Mouse (Mus musculus) lung, embryonic 15.5 days (tissue): Measurements from ENCODE around the gene Polr2h. TPM values are rescaled to one million over a fixed set of nuclear protein-coding genes. Genes with fewer than 3 reads are reported as not detected.

Experiments
- ATAC-seq: fragments of 200-750 bp; cut with Nextera tagmentation; 2 replicates; pipeline ENCODE4 v1.8.0; 2017; ENCODE audit warnings: moderate number of reproducible peaks, borderline replicate concordance; ENCODE audit not compliant: low FRiP score, low TSS enrichment; ENCODE audit errors: extremely low read depth
- H3K27ac ChIP-seq: fragments of 300-500 bp; sonication (generic); 2 replicates; pipeline ENCODE4 v1.5.1; 2015; ENCODE audit warnings: moderate library complexity, mild to moderate bottlenecking, inconsistent platforms
- H3K27me3 ChIP-seq: fragments of 300-500 bp; sonication (generic); 2 replicates; pipeline ENCODE4 v1.6.1; 2015; ENCODE audit warnings: inconsistent platforms
- H3K36me3 ChIP-seq: fragments of 300-500 bp; sonication (generic); 2 replicates; pipeline ENCODE4 v1.6.1; 2015; ENCODE audit warnings: inconsistent platforms
- H3K4me1 ChIP-seq: fragments of 300-500 bp; sonication (generic); 2 replicates; pipeline ENCODE4 v1.6.1; 2015; ENCODE audit warnings: inconsistent platforms
- H3K4me2 ChIP-seq: fragments of 300-500 bp; sonication (generic); 2 replicates; pipeline ENCODE4 v1.6.1; 2015; ENCODE audit warnings: inconsistent platforms, mild to moderate bottlenecking, moderate library complexity
- H3K4me3 ChIP-seq: fragments of 300-500 bp; sonication (generic); 2 replicates; pipeline ENCODE4 v1.5.1; 2015; ENCODE audit warnings: mild to moderate bottlenecking, inconsistent platforms
- H3K9ac ChIP-seq: fragments of 300-500 bp; sonication (generic); 2 replicates; pipeline ENCODE4 v1.6.1; 2015; ENCODE audit warnings: inconsistent platforms
- H3K9me3 ChIP-seq: fragments of 300-500 bp; sonication (generic); 2 replicates; pipeline ENCODE4 v1.6.1; 2016; ENCODE audit warnings: inconsistent platforms
- WGBS: fragments of 180-500 bp; shearing (Covaris S2); methylation state at CpG from one replicate; pipeline ENCODE4 v1.1.7; 2015; 5-methylcytosine and 5-hydroxymethylcytosine counted together
- polyA plus RNA-seq: library from polyadenylated mRNA; unstranded; fragments of >200 nt; fragmentation: Nextera tagmentation; extraction: Ambion mirVana; gene quantifications from 2 replicates; pipeline ENCODE4 v1.2.1, GENCODE M21; 2015

Gene Polr2h
- polyA plus RNA-seq, 1 experiment from 2014 or later: 86.6 TPM

- Histone ChIP-seq H3K27me3 (no peaks in the 10 kb centered on the region), H3K4me1 (peaks cover 29% of the 10 kb centered on the region), H3K9ac (no peak overlapping the region), H3K27ac (no peak overlapping the region), H3K4me3 (no peak overlapping the region), H3K9me3 (no peaks in the 10 kb centered on the region), H3K4me2 (no peak overlapping the region), H3K36me3 (peaks cover 62% of the 10 kb centered on the region)
- 83% methylated on average over 3 of the region's 3 CpGs for WGBS
- ATAC-seq: no peak
These were observed 26.7 kb upstream of the Polr2h start for GRCm38 (mm10) chr16:20690774-20691173.

GRCm38 (mm10) chr16:20691617-20692016, 25.8 kb upstream of the Polr2h start:
- no peak overlapping the region for H3K4me3 ChIP-seq
- no peak for ATAC-seq
- no peaks in the 10 kb centered on the region for H3K27me3 ChIP-seq
- peaks cover 54% of the 10 kb centered on the region for H3K36me3 ChIP-seq
- H3K4me2 ChIP-seq: no peak overlapping the region
- 71% methylated on average over 1 of the region's 1 CpGs for WGBS
- H3K9ac ChIP-seq: no peak overlapping the region
- H3K27ac ChIP-seq: no peak overlapping the region
- no peaks in the 10 kb centered on the region for H3K9me3 ChIP-seq
- peaks cover 36% of the 10 kb centered on the region for H3K4me1 ChIP-seq

- peaks cover 46% of the 10 kb centered on the region for H3K36me3 ChIP-seq
These were observed 25.1 kb upstream of the Polr2h start for GRCm38 (mm10) chr16:20692241-20692965.

GRCm38 (mm10) chr16:20693111-20693701, 24.3 kb upstream of the Polr2h start, which contains the start of gene Fam131a:
Gene Fam131a, plus strand, starts transcription at chr16:20693241.
- Histone ChIP-seq H3K4me1 (peaks cover 36% of the 10 kb centered on the region), H3K9ac (peak within 1 kb of the TSS; percentile 70), H3K27ac (peak within 1 kb of the TSS; percentile 85), H3K27me3 (no peaks in the 10 kb centered on the region), H3K4me2 (peak within 1 kb of the TSS; percentile 95), H3K36me3 (peaks cover 38% of the 10 kb centered on the region), H3K9me3 (no peaks in the 10 kb centered on the region), H3K4me3 (peak within 1 kb of the TSS; percentile 67)
- WGBS: under 1% methylated on average over 35 of the region's 37 CpGs
- peak; percentile 93 for ATAC-seq

More at GRCm38 (mm10) chr16:20692241-20692965, 25.1 kb upstream of the Polr2h start:
- Histone ChIP-seq H3K4me3 (peak overlapping the region; percentile 67; the same call in 1 of the 2 replicates), H3K9me3 (no peaks in the 10 kb centered on the region), H3K4me1 (peaks cover 36% of the 10 kb centered on the region), H3K4me2 (peak overlapping the region; percentile 95), H3K9ac (no peak overlapping the region), H3K27me3 (no peaks in the 10 kb centered on the region), H3K27ac (0 out of 2 replicates have a peak overlapping the region, but pooled peaks have one; percentile 7)
- ATAC-seq: no peak
- 44% methylated on average over 16 of the region's 16 CpGs for WGBS

DNA sequence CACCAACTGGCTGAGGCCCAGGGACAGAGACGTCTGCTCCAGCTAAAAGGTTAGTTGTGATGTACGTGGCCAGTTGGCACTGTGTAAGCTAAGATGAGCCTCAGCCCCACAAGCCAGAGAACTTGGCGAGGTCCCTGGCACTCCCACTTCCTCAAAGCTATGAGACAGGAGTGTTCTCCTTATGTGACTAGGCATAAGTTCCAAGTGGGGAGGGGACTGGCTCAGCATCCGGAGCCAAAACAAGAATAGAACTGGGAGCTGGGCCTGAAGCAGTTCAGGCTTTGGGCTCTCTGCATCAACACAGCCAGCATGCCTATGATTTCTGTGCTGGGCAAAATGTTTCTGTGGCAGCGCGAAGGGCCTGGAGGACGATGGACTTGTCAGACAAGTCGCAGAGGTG, 22.7 kb upstream of the Polr2h start:
- peak overlapping the region; percentile 53; the same call in 1 of the 2 replicates for H3K4me2 ChIP-seq
- H3K9me3 ChIP-seq: no peaks in the 10 kb centered on the region
- H3K4me1 ChIP-seq: peaks cover 36% of the 10 kb centered on the region
- H3K27ac ChIP-seq: peak overlapping the region; percentile 26; the same call in 1 of the 2 replicates
- peaks cover 23% of the 10 kb centered on the region for H3K36me3 ChIP-seq
- ATAC-seq: no peak
- H3K27me3 ChIP-seq: no peaks in the 10 kb centered on the region
- H3K9ac ChIP-seq: no peak overlapping the region
- no peak overlapping the region; the same call in 1 of the 2 replicates for H3K4me3 ChIP-seq
- 67% methylated on average over 8 of the region's 8 CpGs for WGBS

DNA sequence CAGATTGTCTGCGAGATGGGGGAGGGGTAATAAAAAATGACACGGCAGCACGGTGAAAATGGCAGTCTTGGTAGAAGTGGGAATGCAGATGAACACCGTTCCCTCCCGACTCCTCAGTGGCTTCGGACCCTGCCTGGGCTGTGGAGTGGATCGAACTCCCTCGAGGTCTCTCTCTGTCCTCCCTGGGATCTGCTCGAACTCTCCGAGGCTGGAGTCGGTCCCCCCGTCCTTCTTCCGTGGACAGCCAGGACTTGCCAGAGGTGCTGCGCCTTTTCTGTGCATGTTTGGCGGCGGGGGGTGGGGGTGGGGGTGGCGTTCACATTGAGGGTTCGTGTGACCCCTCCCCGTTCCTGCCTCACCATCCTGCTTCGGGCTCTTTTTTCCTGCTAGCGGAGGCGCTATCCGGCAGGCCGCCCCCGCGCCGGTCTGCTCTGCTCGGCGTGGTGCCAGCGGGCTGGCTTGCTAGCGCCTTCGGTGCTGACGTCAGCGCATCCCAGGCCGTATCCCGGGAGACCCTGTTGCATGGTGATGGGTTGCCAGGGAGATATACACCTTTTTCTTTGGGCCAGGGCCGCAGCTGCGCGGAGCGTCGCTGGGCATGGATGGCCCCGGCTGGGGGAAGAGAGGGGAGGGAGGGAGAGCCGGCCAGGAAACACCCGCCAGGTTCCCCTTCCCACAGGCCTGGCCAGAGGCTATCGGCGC, 21.7 kb upstream of the Polr2h start:
- Histone ChIP-seq H3K4me3 (peak overlapping the region; percentile 28), H3K4me1 (peaks cover 36% of the 10 kb centered on the region), H3K36me3 (peaks cover 14% of the 10 kb centered on the region; the same call in 1 of the 2 replicates), H3K9ac (peak overlapping the region; percentile 14; the same call in 1 of the 2 replicates), H3K27me3 (no peaks in the 10 kb centered on the region), H3K4me2 (peak overlapping the region; percentile 53), H3K9me3 (no peaks in the 10 kb centered on the region), H3K27ac (no peak overlapping the region)
- peak; percentile 32; the same call in 1 of the 2 replicates for ATAC-seq
- 3% methylated on average over 46 of the region's 46 CpGs for WGBS

DNA sequence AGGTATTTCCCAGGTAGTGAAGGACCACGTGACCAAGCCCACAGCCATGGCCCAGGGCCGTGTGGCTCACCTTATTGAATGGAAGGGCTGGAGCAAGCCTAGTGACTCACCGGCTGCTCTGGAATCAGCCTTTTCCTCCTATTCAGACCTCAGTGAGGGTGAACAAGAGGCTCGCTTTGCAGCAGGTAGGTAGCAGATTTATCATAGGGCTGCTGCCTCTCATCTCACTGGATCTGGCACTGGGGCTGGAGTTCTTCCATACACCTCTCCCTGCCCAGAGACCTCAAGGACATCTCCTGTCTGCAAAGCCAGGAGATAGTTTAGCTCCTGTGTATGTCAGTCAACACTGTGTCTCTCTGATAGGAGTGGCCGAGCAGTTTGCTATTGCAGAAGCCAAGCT, 18.2 kb upstream of the Polr2h start:
- H3K27me3 ChIP-seq: no peaks in the 10 kb centered on the region
- H3K9ac ChIP-seq: no peak overlapping the region
- no peak overlapping the region for H3K4me3 ChIP-seq
- peaks cover 33% of the 10 kb centered on the region for H3K4me1 ChIP-seq
- H3K27ac ChIP-seq: no peak overlapping the region
- no peak for ATAC-seq
- no peaks in the 10 kb centered on the region for H3K9me3 ChIP-seq
- H3K4me2 ChIP-seq: no peak overlapping the region
- 77% methylated on average over 5 of the region's 5 CpGs for WGBS
- H3K36me3 ChIP-seq: no peaks in the 10 kb centered on the region

DNA sequence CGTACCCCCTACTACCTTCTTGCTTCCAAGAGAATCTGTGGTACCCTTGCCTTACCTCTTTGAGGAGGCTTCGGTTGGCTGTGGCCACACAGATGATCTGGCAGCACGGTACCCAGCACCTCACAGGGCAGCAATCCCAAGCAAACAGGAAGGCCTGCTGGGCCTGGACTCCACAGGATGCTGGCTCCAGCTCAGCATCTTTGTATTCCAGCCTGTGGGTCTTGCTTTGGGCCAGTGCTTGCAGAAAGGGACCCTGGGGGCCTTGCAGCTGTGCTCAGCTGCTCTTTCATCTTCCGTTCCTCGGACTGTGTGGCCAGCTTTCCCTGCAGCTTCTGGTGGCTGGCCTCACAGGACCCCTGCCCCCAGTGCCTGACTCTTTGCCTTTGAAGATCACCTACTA, 17.4 kb upstream of the Polr2h start:
- Histone ChIP-seq H3K36me3 (no peaks in the 10 kb centered on the region), H3K9ac (no peak overlapping the region), H3K4me1 (peaks cover 30% of the 10 kb centered on the region), H3K27ac (no peak overlapping the region), H3K4me2 (no peak overlapping the region), H3K4me3 (no peak overlapping the region), H3K9me3 (no peaks in the 10 kb centered on the region), H3K27me3 (no peaks in the 10 kb centered on the region)
- no peak for ATAC-seq
- WGBS: 60% methylated on average over 5 of the region's 5 CpGs

DNA sequence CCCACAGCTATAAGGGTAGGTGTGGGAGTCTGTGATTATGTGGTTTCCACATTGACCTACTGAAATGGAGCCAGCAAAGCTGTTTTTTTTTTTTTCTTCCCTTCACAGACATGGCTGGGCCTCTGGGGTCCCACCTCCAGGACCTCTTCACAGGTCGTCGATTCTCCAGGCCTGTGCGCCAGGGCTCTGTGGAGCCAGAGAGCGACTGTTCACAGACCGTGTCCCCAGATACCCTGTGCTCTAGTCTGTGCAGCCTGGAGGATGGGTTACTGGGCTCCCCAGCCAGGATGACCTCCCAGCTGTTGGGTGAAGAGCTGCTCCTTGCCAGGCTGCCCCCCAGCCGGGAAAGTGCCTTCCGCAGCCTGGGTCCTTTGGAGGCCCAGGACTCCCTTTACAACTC, 16.1 kb upstream of the Polr2h start:
- Histone ChIP-seq H3K4me3 (no peak overlapping the region), H3K9ac (no peak overlapping the region), H3K27me3 (no peaks in the 10 kb centered on the region), H3K4me1 (peaks cover 17% of the 10 kb centered on the region), H3K4me2 (no peak overlapping the region), H3K36me3 (no peaks in the 10 kb centered on the region), H3K9me3 (no peaks in the 10 kb centered on the region), H3K27ac (no peak overlapping the region)
- ATAC-seq: no peak
- 55% methylated on average over 7 of the region's 7 CpGs for WGBS

DNA sequence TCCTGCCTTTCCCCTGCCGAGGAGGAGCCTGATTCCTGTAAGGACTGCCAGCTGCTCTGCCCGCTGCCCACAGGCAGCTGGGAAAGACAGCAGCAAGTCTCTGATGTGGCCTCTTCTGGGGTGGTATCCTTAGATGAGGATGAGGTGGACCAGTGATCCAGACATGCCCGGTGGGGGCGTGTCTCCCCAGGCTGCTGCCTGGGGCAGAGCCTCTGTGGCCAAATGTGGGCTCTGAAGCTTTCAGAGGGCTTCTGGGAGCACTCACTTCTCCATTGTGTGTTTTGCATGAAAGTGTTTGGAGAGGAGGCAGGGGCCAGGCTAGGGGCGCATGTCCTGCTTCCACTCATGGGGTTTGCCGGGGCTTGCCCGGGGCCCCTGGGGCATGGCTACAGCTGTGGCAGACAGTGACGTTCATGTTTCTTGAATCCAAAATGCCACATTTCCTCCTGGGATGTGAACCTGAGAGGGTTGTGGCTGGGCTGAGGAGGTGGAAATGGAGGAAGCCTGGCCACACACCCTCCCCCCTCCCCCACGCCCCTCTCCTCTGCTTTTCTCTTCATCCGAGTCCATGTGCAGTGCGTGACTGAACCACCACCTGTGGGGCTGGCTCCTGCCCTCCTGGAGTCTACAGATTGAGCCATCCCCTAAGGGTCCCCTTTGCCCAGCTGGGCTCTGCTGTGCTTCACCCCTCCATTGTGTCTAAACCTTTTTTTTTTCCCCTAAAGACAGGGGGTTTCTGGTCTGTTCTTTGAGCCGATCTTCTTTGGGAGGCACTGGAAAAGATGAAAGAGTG, 15.5 kb upstream of the Polr2h start:
- Histone ChIP-seq H3K9ac (no peak overlapping the region), H3K4me1 (peaks cover 16% of the 10 kb centered on the region), H3K27me3 (no peaks in the 10 kb centered on the region), H3K4me3 (no peak overlapping the region), H3K9me3 (no peaks in the 10 kb centered on the region), H3K4me2 (0 out of 2 replicates have a peak overlapping the region, but pooled peaks have one; percentile 7), H3K36me3 (no peaks in the 10 kb centered on the region), H3K27ac (no peak overlapping the region)
- ATAC-seq: peak; percentile 13; the same call in 1 of the 2 replicates
- WGBS: 30% methylated on average over 10 of the region's 12 CpGs

DNA sequence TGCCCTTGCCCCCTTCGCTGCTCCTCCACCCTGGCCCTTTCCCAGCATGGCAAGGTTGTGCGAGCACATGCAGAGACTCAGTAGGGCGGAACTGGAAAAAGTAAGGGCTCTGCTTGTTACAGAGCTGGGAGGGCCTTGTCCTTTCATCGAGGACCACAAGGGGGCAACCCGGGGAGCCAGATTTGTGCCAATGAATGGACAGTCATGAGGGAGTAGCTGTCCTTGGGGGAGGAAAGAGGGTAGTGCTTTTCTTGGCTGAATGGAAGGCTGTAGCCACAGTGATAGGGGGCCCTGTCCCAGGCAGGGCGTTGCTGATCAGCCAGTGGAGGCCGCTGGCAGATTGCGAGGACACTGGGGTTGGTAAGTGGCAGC, 15.0 kb upstream of the Polr2h start:
- Histone ChIP-seq H3K27me3 (no peaks in the 10 kb centered on the region), H3K4me3 (no peak overlapping the region), H3K4me2 (0 out of 2 replicates have a peak overlapping the region, but pooled peaks have one; percentile 3), H3K36me3 (no peaks in the 10 kb centered on the region), H3K9me3 (no peaks in the 10 kb centered on the region), H3K9ac (no peak overlapping the region), H3K4me1 (peaks cover 16% of the 10 kb centered on the region), H3K27ac (no peak overlapping the region)
- 10% methylated on average over 8 of the region's 8 CpGs for WGBS
- peak; percentile 56; the same call in 1 of the 2 replicates for ATAC-seq
